Mouse (Mus musculus) testis, postnatal 10 days (tissue): ENCODE data around the gene Cd300ld5.
"Not testable (repeated sequence)": the region's sequence is repeated elsewhere in the genome, so short reads cannot be mapped to it uniquely, and the experiment has no call there.

Source experiments
- DNase-seq: peaks from one replicate; pipeline ENCODE4 v3.0.0; 2021; ENCODE audit warnings: low spot score

The Cd300ld5 gene

GRCm38 (mm10) chr11:115048259-115048658 is 10.7 kb upstream of the Cd300ld5 start, which contains the start of gene Cd300ld3:
Cd300ld3 (minus strand) TSS chr11:115048409.
- no peak for DNase-seq

GRCm38 (mm10) chr11:115026912-115027311 is 10.7 kb downstream of the Cd300ld5 start, which contains the start of gene Cd300ld4:
Cd300ld4 (minus strand) TSS chr11:115027012.
- DNase-seq = not testable (repeated sequence)

GRCm38 (mm10) chr11:115016093-115016492 is 21.5 kb downstream of the Cd300ld5 start, which contains the start of gene Cd300ld2:
Cd300ld2 (minus strand) TSS chr11:115016193.
- not testable (repeated sequence) for DNase-seq

GRCm38 (mm10) chr11:115004070-115004469 is 33.5 kb downstream of the Cd300ld5 start:
- DNase-seq = no peak

- no peak for DNase-seq
Observed at GRCm38 (mm10) chr11:115001474-115002040, 36.0 kb downstream of the Cd300ld5 start, which contains the start of gene Cd300c2. Cd300c2 (minus strand) TSS chr11:115001880.

GRCm38 (mm10) chr11:114989793-114990192 is 47.8 kb downstream of the Cd300ld5 start, which contains the start of gene Cd300ld:
Cd300ld (minus strand) TSS chr11:114989922.
- no peak for DNase-seq

GRCm38 (mm10) chr11:114981866-114982265 is 55.7 kb downstream of the Cd300ld5 start:
- no peak for DNase-seq
